Mouse (Mus musculus) cerebellum, postnatal 4 days (tissue): ENCODE measurements around the gene Sept9.
A peak's percentile ranks its signal among the peaks of the same experiment; 100 is the strongest.

Source experiments
- DNase-seq, 2 experiments: peaks; one replicate each; pipeline ENCODE4 v3.0.0; 2022; ENCODE audit warnings: low spot score in 2 of 2, mixed read lengths in 1 of 2

Sept9 gene

GRCm38 (mm10) chr11:117372537-117372936 is 173.1 kb downstream of the Sept9 start:
- no peak for DNase-seq

DNA sequence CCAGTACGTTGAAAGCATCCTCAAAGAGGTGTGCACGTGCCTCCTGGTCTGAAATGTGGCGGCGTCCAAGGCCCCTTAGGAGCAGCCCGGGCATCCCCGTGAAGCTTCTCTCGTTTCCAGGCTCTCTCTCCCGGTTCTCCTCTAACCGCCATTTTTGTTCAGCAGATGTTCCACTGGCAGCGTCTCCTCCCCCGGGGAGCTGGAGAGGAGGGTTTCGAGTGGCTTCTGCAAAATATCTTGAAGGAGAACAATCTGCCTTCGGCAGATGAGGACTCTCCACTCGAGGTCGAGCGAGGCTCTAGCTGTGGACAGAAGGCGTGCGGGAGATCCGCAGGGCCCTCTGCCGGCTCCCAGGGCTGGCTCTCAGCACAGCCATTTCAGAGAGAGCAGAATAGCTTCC is 173.7 kb downstream of the Sept9 start:
- peak in 1 of 2 experiments; percentile 48 for DNase-seq

- DNase-seq: no peak
Observed at GRCm38 (mm10) chr11:117373870-117374269, 174.4 kb downstream of the Sept9 start.

DNA sequence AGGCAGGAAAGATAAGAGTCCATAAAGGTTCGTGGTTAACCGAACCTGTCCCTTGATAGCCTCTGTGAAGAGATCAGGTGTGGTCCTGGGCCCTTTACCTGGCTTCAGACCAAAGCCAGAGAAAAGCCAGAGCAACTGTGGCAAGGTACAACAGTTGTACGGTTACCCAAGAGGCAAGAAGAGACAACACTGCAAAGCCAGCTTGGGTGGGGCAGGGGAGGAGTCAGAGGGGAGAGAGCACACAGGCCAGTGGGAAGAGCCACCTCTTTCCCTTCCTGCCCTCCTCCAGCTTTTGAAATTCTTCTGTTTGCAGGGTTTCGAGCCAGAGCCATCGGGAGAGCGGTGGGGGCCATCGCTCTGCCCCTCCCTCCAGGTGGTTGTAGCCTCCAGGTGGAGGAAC is 174.8 kb downstream of the Sept9 start:
- DNase-seq: no peak

DNA sequence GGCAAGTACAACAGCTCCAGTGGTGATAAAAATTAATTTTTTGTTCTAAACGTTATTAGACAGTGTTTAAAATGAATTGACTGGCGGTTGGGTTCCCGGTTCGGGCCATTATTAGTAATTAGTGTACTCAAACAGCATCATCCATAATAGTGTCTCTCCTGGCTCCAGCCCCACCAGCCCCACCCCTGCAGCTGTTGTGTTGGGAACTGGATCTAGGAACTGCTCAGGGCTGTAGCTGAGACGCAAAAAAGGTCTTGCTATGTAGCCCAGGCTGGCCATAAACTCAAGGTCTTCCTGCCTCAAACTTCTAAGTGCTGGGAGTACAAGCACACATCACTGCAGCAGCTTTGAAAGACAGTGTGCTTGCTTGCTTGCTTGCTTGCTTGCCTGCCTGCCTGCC is 180.3 kb downstream of the Sept9 start:
- DNase-seq: no peak

DNA sequence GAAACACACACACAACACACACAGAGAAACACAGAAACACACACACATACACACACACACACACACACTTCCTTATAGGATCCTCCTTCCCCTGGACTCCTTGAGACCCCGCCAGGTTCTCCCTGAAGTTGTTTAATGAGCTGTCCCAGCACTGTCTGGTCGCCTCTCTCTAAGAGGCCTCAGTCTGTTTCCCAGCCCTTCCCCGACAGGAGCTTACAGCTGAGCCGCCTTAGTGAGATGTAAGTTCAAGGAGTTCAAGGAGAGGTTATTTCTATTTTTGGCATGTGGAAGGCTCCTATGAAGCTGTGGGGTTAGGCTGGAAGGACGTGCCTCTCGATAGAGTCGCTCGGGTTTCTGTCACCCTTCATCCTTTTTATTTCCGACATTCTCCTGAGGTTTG is 184.8 kb downstream of the Sept9 start:
- no peak for DNase-seq

DNA sequence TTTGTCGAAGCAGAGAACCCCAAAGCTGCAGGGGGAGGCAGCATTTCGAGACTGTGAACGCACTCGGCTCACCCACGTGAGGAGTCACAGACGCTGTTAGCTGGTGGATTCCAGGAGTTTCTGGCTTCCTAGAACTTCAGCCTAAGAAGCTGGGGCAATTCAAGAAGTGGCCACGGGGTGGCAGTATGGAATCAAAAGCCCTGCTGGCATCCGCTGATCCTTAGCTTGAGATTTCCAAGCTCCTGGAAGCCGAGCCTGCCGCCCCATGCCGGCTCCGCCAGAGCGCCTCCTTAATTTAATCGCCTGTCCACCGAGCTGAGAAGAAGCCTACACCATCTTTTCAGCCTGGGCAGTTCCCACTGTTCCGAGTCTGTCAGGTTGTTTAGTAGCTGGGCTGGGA is 185.4 kb downstream of the Sept9 start:
- DNase-seq: peak; percentile 96 to 97

GRCm38 (mm10) chr11:117385331-117386103 is 186.1 kb downstream of the Sept9 start:
- DNase-seq: no peak

DNA sequence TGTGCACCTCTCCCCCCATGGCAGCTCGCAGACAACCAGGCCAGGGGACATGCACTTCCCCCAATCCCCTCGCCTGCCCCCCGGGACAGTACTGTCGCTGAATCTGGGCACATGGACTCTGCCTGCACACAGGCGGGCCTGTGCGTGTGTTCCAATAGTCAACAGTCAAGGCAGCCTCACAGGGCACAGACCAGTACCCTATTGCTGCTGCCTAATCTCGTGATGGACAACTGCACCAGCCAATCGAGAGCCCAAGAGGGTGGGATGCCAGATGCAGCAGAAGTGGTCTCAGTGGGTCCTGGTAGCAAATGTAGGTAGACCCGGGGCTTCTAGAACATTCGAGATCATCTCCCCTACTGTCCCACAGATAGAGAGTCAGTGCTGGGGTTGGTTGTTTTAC is 187.8 kb downstream of the Sept9 start:
- DNase-seq: peak in 1 of 2 experiments; percentile 46

- peak in 1 of 2 experiments; percentile 53 for DNase-seq
Observed at GRCm38 (mm10) chr11:117390001-117390402, 190.5 kb downstream of the Sept9 start.

GRCm38 (mm10) chr11:117390774-117391534 is 191.5 kb downstream of the Sept9 start:
- no peak for DNase-seq

GRCm38 (mm10) chr11:117392251-117392650 is 192.8 kb downstream of the Sept9 start:
- DNase-seq: peak in 1 of 2 experiments; percentile 36

DNA sequence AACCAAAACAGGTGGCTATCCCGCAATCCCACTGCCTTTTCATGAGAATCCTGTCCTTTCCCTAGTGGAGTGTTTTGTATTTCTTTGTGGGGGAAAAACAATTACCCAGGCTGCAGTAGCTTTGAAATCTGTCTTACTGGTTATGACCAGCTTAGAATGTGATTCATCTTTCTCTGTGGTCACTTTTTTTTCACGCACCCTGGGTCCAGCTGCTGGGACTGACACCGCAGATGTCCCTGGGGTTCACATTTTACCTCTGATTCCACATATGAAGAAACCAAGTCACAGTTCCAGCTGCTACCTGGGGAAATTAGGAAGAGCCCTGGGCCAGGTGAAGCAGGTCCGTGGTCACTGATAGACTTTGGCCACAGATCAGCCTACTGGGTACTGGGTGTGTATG is 194.3 kb downstream of the Sept9 start:
- no peak for DNase-seq

- DNase-seq: peak in 1 of 2 experiments; percentile 40
Observed at GRCm38 (mm10) chr11:117394230-117395137, 195.0 kb downstream of the Sept9 start.

DNA sequence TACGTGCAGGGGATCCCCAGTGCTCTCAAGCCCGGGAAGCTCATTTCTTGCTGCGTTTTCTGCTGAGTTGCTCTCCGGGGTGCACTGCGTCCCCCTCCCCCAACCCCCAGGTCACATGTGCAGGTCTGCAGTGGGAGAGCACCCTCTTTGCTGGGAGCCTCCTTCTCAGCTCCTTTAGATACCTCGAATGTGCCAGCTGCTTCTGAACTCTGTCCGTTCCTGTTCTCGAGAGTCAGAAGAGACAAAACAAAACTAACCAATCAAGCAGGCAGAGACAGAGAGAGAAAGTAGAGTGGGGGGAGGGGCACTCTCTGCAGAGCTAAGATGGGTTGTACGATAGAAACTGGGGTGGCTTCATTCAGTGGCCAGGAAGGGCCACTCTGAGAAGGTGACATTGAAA is 195.8 kb downstream of the Sept9 start:
- no peak for DNase-seq

DNA sequence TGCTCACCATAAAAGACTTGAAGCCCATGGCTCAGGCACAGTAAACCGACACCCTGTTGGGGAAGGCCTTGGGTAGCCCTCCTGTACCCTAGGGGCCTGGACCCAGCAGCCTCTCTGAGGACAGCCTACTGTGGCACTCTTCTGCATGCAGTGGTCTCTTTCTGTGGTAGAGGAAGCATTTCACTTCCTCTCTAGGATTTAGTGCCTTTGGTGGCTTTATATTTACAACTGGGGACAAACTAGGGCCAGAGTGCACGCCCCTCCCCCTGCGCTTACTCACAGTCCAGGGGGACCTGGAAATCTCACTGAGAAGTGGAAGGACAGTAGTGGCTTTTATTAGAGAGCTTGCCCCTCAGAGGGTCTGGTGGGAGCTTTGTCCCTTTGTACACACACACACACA is 197.5 kb downstream of the Sept9 start:
- no peak for DNase-seq

DNA sequence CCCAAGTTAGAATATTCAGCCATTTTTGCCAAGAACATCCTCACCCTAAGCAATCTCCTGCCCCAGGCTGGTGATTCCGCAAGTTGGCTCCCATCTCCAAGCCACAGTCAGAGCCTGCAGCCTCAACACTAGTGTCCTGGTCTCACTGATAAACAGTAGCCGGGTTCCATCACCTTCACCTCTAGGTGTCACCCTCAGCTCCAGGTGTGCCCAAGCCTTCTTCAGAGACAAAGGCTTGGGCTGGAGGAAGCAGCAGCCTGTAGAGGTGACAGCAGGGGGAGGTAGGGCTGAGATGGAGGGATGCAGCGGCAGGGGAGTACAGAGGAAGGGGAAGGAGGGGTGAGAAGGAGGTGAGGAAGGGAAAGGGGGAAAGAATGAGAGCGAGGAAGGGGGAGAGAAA is 198.3 kb downstream of the Sept9 start:
- no peak for DNase-seq

DNA sequence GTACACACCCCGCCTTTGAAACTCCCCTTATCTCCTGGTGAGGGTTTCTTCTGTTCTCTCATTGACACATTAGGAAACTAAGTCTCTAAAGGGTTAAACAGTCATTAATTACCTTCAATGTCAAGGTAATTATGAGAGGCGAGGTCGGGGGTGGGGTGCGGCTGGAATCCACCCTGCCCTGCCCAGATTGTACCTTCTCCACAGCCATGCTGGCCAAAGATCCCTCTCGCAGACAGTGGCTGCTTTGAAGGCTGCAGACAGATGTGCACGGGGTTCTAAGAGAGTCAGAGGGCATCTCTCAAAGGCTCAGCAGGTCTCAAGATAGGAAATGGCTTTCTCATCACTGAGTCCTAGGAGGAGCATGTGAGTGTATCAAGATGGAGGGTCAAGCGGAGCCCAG is 198.7 kb downstream of the Sept9 start:
- DNase-seq: no peak

DNA sequence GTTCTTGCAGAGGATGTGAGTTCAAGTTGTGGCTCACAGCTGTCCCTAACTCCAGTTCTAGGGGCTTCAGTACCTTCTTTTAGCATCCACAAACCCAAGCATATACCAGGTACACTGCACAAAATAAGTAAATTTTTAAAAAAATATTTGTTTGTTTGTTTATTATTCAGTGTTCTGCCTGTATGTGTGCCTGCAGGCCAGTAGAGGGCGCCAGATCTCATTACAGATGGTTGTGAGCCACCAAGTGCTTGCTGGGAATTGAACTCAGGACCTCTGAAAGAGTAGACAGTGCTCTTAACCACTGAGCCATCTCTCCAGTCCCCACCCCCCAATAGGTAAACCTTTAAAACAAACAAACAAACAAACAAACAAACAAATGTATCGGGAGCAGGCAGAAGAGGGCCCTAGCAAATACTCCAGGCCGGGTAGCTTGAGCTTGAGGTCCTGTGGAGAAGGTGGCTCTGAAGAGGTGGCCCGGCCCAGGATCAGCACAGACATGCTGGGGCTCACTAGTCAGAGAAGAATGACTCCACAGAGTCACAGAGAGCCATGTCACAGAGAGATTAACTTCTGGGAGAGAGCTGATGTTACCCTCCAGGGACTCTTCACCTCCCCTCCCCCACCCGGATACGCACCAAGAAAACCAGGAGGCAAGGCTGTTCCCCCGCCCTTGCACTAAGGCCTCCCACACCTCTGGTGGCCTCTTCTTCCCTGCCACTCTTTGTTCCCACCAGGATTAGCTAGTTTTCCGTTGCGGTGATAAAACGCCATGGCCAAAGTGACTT is 202.3 kb downstream of the Sept9 start:
- no peak for DNase-seq

GRCm38 (mm10) chr11:117402550-117402949 is 203.1 kb downstream of the Sept9 start:
- no peak for DNase-seq

DNA sequence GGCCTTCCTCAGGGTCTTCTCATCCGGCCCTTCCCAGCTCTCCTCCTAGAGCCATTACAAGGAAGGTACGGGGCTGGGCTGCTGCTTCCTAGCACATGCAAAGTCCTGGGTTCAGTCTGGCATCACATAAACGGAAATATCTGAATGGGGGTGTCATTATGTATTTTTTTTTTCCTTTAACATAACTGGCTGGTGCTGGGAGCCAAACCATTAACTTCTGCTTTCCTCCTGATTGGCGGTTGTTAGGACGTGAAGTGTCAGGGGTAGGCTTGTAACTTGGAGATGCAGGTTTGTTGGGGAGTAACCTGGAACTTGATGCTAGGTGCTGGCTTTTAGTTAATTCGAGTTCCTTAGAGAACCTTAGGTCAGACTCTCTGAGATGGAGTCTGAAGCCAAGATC is 203.6 kb downstream of the Sept9 start:
- DNase-seq: no peak
